Mouse (Mus musculus): ENCODE measurements at regions not wholly inside any gene's neighbourhood (a gene's known extent, or its start where the extent isn't known, plus 50 kb on each side); places are given as distances from the start of the nearest gene placed in this dataset.

DNA sequence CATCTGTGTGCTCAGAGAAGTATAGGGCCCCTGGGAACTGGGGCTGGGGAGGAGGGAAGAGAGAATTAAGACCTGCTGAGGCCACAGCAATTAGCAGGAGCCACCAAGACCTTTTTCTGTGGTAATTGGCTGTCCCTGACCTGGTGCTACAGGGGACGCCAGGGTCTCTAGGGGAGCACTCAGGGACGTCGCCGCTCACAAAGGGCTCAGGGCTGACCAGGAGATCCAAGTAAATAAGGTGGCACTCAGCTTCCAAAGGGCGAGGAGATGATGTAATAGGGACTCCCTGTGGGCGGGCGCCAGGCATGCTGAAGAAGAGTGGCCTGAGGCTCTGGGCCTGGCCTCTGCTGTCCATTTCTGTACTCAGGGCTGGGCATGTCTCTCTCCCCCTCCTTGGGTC is 363.2 kb upstream of the 3110018I06Rik start:
- no peak for DNase-seq

DNA sequence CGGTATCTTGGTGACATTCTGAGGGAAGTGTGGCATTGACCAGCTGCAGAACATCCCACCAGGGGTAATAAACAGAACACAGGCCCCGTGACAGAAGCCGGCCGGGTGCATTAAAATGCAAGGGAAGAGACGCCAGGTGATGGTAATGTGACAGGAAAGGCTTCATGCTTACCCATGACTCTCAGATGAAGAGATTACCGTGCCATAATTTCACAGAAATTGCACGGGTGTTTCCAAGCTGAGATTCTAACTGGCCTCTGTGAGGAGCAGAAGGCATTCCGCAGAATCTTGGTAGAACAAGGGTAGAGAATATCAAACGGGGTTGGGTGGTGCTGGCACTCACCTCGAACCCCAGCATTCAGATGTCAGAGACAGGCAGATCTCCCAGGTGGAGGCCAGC is 362.4 kb upstream of the 3110018I06Rik start:
- DNase-seq = no peak

DNA sequence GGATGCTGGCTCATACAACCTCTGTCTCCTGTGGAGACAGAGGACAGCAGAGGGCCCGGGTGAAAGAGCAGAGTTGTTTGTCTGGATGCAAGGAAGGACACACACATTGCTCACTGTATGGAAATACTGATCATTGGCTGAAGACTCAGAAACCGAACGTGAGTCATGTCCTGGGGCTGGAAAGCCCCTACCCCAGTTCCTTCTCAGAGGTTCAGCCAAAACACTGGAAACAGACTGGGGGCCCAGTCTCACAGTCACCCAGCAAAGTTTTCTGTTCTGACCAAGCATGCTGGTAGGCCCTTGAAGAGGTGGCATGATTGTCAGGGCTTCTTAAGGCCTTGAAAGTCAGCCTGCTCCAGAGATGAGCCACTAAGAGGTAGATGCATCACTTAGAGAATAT is 360.8 kb upstream of the 3110018I06Rik start:
- DNase-seq = no peak

DNA sequence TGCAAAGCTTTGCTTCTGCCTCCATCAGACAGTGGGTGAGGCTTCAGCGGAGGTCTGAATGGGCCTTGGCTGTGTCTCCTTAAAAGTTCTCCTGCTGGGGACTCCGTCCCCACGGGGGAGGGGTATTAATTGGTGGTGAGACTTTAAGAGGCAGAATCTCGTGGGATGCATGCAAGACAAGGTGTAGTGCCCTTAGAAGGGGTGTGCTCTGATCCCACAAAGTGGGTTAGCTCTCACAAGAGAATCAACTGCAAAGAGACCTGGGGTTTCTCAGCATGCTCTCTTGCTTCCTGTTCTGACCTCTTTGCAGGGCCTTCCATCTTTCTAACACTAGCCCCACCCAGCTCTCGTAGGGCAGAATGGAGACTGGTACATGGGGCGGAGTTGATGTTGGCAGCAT is 359.2 kb upstream of the 3110018I06Rik start:
- no peak for DNase-seq

DNA sequence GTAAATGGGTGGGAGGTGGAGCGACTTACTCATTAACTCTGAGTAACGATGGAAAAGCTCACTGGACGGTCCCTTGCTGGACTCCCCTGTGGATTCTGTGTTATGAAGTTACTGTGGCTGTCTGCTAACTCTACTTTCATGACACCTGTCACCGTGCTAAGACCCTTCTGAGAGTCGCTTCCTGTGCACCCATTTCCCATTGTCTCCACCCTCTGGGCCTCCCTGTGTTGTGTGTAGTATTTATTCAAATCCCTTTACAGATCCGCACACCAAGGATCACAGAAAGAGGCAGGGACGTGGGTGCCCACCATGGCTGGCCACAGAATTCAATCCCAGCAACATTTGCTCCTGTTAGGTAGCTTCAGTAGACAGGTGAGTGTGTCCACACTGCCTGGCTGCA is 357.1 kb upstream of the 3110018I06Rik start:
- no peak for DNase-seq

DNA sequence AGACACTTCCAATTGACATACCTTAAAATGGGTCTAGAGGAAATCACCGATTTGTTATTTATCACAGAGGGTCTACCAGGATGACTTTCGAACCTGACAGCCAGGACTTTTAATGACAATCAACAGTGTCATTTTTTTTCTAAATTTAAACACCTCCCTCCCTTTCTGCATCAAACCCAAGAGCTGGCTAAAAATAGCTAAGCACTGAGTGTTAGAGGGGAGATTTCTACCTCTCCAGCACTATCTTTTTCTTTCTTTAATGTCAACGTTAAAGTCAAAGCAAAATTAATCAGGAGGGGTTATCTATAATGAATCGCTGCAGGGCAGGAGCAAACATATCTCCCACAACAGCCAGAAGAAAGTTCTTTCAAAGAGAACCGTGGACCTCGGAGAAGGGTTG is 356.6 kb upstream of the 3110018I06Rik start:
- DNase-seq = no peak

DNA sequence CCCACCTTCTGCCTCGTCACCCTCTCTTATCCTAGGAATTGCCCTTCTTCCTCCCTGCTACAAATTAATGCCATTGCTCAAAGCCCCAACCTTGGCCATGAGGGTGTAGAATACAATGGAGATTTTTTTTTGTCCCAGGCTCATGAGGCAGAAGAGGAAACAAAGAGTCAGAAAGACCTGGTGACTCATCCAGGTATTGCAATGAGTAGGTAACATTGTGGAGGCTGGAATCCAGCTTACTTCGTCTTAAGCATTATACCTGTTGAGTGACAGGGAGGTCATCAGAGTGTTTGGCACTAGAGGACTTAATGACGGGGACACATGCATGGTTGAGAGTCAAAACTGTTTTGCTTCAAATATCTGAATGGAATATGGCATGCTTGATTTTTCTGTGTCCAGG is 355.9 kb upstream of the 3110018I06Rik start:
- no peak for DNase-seq

DNA sequence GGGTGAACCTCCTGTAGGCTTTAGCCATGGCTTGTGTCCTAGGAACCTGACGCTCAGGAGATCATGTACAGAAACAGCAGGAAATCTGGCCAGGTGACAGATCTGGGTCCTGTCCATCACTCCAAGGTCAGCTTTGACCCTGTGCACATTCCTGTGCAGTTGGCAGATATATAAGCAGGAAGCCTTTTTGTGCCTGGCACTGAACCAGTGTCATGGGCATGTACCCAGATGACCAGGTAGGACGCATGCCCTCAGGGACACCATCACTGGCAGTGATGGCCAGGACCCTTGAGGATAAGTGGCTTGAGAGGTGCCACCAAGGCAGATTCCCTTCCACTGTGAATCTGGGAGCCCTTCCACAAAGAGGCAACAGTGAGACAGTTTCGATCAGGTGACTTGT is 354.1 kb upstream of the 3110018I06Rik start:
- DNase-seq = no peak

DNA sequence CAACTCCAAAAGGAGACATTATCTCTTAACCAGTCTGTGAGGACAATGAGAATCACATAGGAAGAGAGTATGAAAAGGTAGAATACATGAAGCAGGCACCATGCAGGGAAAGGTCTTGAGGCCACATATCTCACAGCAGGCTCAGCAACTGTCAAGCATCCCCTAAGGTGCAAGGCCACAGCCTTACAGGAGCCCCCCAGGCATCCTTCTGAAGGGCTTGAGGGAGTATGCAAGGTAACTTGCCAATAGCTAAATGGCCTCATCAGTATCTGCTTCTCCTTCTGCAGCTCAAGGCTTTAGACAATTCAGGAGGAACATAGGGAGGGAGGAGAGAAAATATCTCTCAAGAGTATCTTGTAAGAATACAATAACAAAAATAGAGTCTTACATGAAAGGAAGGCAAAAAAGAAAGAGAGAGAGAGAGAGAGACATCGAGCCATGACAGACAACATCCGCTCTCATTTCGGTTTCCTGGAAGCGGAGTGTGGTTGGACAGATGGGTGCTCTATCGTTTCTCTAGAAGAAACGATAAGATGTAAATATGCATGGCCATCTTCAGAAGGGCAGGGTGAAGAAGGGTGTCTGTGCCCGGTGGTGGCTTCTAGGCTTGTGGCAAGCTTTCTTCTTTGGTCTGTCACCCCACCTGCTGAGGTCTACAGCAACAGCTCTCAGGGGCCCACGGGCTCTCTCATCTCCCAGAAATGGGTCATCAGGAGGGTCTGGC is 349.6 kb upstream of the 3110018I06Rik start:
- DNase-seq = no peak

DNA sequence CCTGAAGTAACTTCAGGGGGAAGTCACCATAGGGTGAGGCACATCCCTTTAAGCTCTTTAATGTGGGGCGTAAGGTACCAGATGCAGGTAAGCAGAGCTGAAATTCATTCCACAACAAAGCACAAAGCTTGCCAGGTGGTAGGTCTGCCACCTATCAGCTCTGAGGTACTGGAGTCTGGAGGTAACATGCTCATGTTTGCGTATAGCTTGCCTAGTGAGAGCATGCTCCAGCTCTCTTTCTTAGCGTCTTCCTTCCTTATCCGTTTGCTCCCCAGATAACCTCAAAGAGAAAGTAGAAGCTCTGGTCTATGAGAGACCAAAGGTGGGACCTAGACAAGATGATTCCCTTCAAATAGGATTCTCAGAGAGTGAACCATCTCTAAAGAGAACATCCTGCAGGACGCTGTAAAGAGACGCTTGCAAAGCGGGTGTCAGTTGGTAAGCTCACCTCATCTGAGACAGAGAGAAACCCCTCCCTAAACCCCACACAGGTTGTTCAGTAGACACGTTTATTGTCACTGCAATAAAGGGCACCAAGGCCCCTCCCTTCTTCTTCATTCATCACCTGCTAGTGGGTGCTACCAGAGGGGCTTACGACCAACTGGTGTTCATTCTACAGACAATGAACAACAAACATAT is 347.4 kb upstream of the 3110018I06Rik start:
- DNase-seq = no peak

DNA sequence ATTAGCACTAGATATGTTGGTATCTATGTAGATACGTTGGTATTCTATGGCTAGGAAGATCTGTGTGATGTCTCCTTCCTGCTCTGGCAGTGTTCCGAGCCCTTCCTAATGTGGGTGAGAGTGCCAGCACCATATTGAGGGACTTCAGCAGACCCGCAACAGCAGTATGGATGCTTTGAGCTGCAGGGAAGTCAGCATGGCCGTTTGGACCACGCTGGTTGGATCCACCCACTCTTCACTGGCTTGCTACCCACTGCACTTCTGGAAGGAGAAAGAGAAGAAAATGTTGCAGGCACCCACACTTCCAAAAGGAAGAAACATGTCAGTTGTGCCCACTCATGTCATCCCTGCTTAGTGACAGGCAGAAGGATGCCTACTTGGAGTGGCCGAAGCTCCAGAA is 346.2 kb upstream of the 3110018I06Rik start:
- DNase-seq = no peak

DNA sequence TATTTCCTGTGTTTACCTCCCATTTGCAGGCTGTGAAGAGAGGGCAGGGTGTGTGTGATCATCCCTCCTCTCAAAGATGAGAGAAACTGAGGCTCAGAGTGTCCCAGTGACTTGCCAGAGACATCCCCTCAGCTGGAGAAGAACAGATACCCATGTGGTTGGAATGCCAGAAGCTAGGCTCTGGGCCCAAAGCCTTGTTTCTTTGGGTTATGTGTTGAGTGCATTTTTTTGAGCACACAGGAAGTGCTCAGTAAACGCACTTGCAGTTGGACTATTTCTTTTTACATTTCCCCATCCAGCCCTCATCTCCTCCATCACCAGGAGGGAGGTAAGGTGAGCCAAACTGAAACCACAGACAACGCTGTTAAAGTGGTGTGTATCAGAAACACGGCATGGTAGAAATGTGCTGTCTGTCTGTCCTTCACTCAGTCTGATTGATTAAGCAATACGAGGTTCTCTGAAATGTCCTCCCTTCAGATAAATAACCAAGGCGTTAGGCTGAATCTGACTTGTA is 341.8 kb upstream of the 3110018I06Rik start:
- no peak for DNase-seq

DNA sequence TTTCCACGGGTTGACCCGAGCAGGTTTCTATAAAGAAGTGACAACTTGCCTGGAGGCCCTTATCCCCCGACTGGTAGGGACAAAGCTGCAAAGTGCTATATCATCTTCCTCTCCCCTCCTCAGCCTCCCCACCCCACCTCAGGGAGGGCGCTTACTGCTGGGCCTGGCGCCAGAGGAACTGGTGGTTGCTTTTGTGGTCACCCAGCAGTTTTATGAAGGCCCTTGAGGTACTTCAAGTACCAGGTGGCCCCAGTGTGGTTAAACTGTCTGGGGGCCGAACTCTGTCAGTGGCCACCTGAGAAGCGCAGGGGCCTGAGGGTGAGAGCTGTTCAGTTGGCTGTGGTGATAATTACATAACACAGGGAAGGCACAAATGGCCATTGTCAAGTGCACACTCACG is 340.0 kb upstream of the 3110018I06Rik start:
- DNase-seq = no peak

DNA sequence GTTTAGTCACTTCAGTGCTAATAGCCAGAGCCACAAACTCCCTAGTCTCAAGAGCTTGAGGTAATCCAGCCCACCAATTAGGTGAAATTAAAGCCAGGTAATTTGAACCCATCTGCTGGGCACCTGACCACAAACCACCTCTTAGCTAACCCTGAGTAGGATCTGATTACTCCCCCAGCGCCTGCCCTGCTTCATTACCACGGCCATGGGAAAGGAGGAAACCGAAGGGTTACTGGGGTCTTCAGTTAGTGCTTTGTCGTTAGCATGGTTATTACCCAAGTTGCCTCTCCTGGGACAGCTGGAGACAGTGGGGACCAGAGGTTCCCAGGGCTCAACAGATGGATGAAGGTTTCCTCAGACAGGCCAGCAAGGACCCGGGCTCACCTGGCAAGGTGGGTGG is 337.3 kb upstream of the 3110018I06Rik start:
- DNase-seq = no peak

DNA sequence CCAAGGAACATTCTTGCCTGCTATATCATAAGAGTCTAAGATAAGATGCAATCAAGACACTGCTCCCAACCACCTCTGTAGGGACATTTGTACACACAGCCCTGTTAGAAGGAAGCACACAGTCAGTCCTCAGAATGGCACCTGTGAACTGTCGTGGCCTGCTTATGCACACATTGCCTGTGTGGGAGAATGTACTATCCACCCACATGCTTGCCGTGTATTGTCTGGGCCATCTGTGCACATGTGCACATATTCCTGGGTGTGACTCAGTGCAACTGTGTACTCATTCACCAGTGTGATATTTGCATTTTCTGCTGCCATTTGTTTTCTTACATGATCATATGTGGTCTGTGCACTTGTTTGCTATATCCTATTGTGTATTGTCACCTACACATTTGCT is 333.8 kb upstream of the 3110018I06Rik start:
- no peak for DNase-seq

DNA sequence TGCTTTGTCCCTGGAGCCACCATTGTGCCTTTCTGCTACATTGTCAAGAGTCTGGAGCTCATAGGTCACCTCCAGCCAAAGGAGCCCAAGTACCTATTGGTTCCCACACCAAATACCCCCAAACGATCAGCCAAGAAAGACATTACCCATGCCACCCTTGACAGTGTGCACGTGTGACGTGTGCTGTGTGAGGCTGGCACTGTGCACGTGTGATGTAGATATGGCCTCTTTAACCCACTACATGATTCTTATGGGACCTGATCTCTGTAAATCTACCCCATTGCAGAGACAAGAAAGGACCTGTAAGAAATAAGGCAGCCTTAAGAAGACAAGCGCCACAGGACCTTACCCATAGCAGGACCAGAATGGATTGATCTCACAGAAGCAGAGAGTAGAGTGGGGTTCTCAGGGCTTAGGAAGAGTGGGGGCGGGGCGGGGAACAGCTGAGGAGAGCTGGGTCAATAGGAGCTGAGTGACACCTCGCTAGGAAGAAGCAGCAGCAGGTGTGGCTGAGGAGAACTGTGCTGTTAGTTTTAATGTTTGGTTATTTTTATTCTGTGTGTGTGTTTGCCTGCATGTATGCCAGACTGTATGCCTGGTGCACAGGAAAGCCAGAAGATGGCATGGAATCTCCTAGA is 331.5 kb upstream of the 3110018I06Rik start:
- no peak for DNase-seq

DNA sequence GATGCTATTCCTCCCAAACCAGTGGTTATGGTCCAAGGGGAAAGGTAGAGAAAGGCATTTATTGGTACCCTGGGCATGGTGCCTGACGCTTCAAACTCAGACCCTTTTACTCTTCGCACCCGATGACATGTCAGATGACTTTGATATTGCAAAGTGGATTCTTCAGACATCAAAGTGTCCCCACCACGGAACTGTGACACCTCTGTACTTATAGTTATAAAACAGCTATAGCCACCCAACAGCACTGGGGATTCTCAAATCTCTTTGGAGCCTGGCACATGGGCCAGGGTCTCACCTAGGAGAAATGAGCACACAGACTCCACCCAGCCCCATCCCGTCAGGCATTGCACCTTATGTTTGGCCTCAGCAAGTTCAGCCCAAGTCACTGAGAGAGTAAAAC is 329.3 kb upstream of the 3110018I06Rik start:
- no peak for DNase-seq

DNA sequence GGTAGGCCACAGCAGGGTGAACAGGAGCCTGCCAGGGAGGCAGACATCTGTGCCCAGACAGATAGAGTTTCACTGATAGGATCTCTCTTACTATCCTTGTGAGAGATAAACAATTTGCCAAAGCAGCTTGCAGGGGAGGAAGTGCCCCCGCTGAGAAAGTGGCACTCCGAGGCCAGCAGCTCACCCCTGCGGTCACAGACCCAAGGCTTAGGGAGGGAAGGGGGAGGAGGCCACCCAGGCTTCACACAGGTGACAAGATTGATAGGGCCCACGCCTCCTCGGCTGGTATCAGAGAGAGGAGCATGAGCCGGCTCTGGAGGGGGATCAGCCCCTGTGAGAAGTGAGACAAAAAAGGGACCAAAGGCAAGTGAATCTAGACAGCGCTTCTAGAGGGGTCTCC is 328.3 kb upstream of the 3110018I06Rik start:
- DNase-seq = peak in 1 of 2 experiments; percentile 27

DNA sequence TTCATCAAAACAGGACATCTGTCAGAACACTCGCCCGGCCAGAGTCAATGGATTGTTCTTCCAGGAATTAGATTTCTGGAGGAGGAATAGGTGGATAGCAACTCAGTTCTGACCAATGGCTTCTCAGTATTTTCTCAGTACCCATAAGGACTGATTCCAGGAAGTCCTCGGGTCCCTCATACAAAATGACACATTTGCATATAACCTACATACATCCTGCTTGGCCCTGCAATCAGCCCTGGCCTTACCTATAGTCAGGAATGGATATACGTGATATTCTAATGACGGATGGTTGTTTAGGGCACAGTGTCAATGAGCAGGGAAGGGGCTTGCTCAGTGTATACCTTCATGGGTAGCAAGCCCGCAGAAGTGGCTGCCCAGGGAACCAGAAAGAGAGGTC is 327.8 kb upstream of the 3110018I06Rik start:
- DNase-seq = no peak

DNA sequence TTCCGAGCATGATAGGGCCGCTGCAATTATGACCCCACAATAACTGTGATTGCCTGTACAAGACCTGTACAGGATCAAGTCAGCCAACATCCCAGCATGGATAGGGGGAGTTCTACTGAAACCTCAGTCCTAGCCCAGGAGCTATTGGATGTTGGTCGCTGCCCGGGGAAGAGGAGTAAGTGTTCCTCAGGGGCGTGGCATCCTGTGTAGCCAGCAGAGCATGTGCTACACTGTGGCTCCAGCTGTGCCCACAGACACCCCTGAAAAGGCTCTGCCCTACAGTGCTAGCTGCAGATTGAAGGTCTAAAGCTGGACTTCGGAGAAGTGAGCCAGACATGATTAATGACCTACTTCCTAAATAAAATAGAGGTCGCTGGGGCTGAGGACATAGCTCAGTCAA is 317.5 kb upstream of the 3110018I06Rik start:
- no peak for DNase-seq

DNA sequence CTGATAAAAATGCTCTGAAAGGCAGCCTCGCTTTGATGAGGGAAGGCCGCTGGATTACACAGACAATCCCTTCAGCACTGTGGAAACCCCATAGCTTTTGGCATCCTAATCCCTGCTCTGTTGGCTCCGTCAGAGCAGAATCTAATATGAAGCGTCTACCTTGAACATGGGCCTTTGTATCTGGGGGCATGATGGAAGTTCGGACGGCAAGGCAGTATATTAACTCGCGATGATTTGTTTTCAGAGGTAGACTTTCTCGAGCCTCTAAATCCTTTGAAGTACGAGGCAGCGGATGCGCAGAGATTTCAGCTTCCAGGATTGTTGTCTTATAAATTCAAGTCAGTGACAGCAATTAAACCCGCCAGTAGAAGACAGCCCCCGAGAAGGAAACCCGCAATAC is 316.8 kb upstream of the 3110018I06Rik start:
- no peak for DNase-seq

DNA sequence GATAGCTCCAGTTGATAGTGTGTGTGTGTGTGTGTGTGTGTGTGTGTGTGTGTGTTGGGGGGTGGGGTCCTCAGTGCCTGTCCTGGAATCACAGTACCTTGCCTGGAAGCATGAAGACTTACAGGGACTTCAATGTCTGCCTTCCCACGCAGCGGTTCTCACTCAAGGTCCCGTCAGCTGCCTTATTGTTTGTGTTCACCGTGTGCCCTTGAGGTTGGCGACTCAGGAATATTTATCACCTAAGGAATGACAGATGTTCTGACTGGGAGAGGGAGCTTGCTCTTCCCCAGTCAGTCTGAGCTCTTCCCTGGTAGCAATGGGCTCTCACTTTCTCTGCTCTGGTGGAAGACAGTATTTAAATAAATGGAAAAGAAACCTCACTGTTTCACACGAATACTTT is 309.8 kb upstream of the 3110018I06Rik start:
- DNase-seq = no peak

DNA sequence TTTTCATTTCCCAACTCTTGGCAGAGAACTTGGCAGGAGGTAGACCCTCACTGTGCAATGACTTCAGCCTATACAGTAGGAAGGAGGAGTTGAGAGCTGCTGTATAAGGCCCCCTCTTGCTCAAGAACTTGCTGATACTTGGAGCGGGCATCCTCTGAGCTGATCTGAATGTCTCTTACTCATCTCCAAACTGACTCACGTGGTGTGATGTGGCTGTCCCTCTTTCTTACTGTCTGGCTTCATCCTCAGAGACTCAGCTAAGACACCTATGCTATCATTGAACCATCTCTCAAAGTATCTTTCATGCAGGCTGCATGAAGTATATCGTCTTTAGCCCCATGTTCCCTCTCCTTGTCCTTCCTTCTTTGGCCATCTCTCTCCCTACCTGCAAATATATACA is 307.9 kb upstream of the 3110018I06Rik start:
- DNase-seq = no peak

DNA sequence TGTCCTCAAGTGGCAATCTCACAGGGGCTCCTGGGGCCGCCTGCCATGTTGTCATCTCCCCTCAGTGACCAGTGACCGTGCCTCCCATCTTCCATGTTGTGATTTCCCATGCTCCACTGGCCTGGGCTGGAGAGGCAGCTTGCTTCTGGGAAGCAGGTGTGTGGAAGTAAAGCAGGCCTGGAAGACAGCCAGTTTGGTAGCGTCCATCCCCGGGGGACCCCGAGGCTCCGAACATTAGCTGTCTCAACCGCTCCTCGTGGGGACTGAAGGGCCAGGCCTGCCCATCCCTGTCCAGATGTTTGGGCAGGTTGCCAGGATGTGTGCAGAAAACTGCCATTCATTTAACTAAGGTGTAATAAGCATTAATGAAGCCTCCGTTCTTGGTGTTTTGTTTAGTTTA is 307.1 kb upstream of the 3110018I06Rik start:
- no peak for DNase-seq
